Mouse (Mus musculus) heart, postnatal 0 days (tissue): ENCODE data around the gene Sesn1. TPM values are rescaled to one million over a fixed set of nuclear protein-coding genes. Genes with fewer than 3 reads are reported as not detected.
A peak's percentile ranks its signal among the peaks of the same experiment; 100 is the strongest.
"Not testable (repeated sequence)": the region's sequence is repeated elsewhere in the genome, so short reads cannot be mapped to it uniquely, and the experiment has no call there.

Experiments used
- ATAC-seq: fragments of 200-750 bp; cut with Nextera tagmentation; 2 replicates; pipeline ENCODE4 v1.8.0; 2017; ENCODE audit warnings: low read depth, moderate number of reproducible peaks, moderate library complexity; ENCODE audit not compliant: insufficient read depth
- DNase-seq: peaks from one replicate; pipeline ENCODE4 v3.0.0-alpha.2; 2016; ENCODE audit warnings: low spot score
- H3K27ac ChIP-seq: fragments of 300-500 bp; sonication (generic); 2 replicates; pipeline ENCODE4 v1.5.1; 2014; ENCODE audit warnings: low read depth, mild to moderate bottlenecking
- H3K27me3 ChIP-seq: fragments of 300-500 bp; sonication (generic); 2 replicates; pipeline ENCODE4 v1.6.1; 2014; ENCODE audit warnings: low read length, mixed read lengths; ENCODE audit not compliant: control insufficient read depth, insufficient read depth
- H3K36me3 ChIP-seq: fragments of 300-500 bp; sonication (generic); replicated peaks from 2 replicates; pipeline ENCODE4 v1.6.1; 2014; ENCODE audit warnings: low read length, mixed read lengths; ENCODE audit not compliant: control insufficient read depth, insufficient read depth
- H3K4me1 ChIP-seq: fragments of 300-500 bp; sonication (generic); 2 replicates; pipeline ENCODE4 v1.6.1; 2014; ENCODE audit warnings: antibody characterized with exemption; ENCODE audit not compliant: control insufficient read depth, insufficient read depth
- H3K4me2 ChIP-seq: fragments of 300-500 bp; sonication (generic); 2 replicates; pipeline ENCODE4 v1.6.1; 2014; ENCODE audit warnings: low read depth, mild to moderate bottlenecking, low read length, moderate library complexity
- H3K4me3 ChIP-seq: fragments of 300-500 bp; sonication (generic); 2 replicates; pipeline ENCODE4 v1.5.1; 2014; ENCODE audit warnings: low read depth, low read length
- H3K9ac ChIP-seq: fragments of 300-500 bp; sonication (generic); replicated peaks from 2 replicates; pipeline ENCODE4 v1.6.1; 2014; ENCODE audit warnings: low read depth, low read length, mixed read lengths
- H3K9me3 ChIP-seq: fragments of 300-500 bp; sonication (generic); replicated peaks from 2 replicates; pipeline ENCODE4 v1.6.1; 2016; ENCODE audit warnings: low read length; ENCODE audit not compliant: control insufficient read depth
- CTCF ChIP-seq: IDR thresholded peaks from 2 replicates; pipeline ENCODE4 v1.5.1; 2016; ENCODE audit warnings: antibody characterized with exemption, control low read depth, low read depth
- EP300 ChIP-seq: IDR thresholded peaks from 2 replicates; pipeline ENCODE4 v1.6.1; 2016; ENCODE audit warnings: antibody characterized with exemption, low read depth
- WGBS: fragments of 180-500 bp; shearing (Covaris S2); extraction: QIAGEN DNeasy Blood & Tissue Kit; methylation state at CpG from one replicate; pipeline ENCODE4 v1.1.7; 2014; 5-methylcytosine and 5-hydroxymethylcytosine counted together
- polyA plus RNA-seq: library from polyadenylated mRNA; unstranded; fragments of >200 nt; fragmentation: Nextera tagmentation; extraction: Ambion mirVana; gene quantifications from 2 replicates; pipeline ENCODE4 v1.2.1, GENCODE M21; 2015
- total RNA-seq: library from RNA; depleted of rRNA; stranded (reverse); fragments of >200 nt; gene quantifications from 2 replicates; pipeline ENCODE4 v1.2.3, GENCODE M21; 2014; ENCODE audit warnings: low replicate concordance

Gene Sesn1
- total and polyA plus RNA-seq, 2 experiments from 2014 or later, result 44.5 to 68.2 TPM

DNA sequence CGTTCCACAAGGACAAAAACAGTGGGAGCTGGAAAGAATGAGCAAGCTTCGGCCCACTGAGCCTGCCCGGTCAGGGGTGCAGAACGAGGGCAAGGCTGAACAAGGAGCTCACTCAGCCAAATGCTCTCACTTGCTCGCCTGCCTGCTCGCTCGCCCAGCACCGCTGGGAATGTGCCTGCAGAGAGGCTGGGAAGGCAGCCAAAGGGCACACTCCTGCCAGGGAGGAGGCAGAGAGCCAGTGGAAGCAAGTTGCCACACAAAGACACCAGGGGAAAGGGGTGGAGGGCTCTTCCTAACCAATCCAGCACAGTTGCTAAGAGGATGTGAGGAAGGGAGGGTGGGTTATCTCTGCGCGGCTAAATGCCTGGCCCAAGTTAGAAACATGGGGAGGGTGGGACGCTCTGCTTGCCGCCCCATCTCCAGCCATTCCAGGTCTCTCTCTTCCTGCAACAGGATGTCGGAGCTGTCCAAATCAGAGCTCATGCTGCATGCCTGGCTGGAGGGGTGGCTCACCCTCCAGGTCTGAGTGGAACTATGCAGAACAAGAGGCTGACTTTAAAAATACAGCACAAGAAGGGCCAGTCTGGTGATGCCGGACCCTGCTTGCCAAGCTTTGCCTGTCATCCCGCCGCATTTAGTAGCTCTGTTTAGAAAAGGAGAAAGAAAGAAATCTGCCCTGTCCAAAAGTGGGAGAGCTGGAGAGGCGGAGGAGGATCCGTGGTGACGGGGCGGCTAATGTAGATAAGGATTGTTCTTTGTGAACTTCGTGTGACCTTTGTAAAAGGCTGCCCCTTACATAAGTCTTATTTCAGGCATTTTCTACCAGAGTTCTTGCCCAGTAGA lies 125.1 kb downstream of the Sesn1 start:
- H3K4me1 ChIP-seq, result peaks cover 58% of the 10 kb centered on the region

DNA sequence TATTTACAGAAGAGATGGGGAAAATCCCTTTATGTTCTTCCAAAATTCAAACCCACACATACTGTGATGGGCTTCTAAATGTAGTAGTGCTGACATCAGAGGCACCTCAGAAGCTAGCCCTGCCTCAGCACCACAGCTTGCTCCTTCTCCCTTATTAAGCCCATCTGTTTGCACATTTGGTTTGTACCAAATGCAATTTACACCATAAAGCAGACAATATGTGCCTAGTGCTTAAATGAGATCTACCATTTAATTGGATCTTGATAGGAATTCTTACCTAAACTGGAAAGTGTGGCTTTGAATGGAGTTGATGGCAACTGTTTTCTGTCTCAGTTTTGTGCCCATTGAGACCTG lies 125.7 kb downstream of the Sesn1 start:
- peak overlapping the region; percentile 57 for H3K4me2 ChIP-seq
- H3K9me3 ChIP-seq, result no peaks in the 10 kb centered on the region
- H3K4me1 ChIP-seq, result peaks cover 58% of the 10 kb centered on the region
- ATAC-seq (no peak), DNase-seq (no peak)
- no peak for TF ChIP-seq CTCF
- H3K27ac ChIP-seq, result peak overlapping the region; percentile 92
- no peaks in the 10 kb centered on the region for H3K27me3 ChIP-seq
- no peak overlapping the region for H3K4me3 ChIP-seq
- H3K9ac ChIP-seq, result no peak overlapping the region
- no peaks in the 10 kb centered on the region for H3K36me3 ChIP-seq

More for the DNA sequence above, 125.1 kb downstream of the Sesn1 start:
- peak; percentile 91 for ATAC-seq
- H3K27ac ChIP-seq, result peak overlapping the region; percentile 92
- 0 out of 2 replicates have a peak overlapping the region, but pooled peaks have one; percentile 4 for H3K9ac ChIP-seq
- no peaks in the 10 kb centered on the region for H3K9me3 ChIP-seq
- H3K4me2 ChIP-seq, result peak overlapping the region; percentile 57
- no peaks in the 10 kb centered on the region for H3K36me3 ChIP-seq
- H3K4me3 ChIP-seq, result peak overlapping the region; percentile 30
- TF ChIP-seq EP300 (peak; percentile 91), CTCF (no peak)
- DNase-seq, result peak; percentile 95
- 2% methylated on average over 21 of the region's 21 CpGs for WGBS
- H3K27me3 ChIP-seq, result no peaks in the 10 kb centered on the region

DNA sequence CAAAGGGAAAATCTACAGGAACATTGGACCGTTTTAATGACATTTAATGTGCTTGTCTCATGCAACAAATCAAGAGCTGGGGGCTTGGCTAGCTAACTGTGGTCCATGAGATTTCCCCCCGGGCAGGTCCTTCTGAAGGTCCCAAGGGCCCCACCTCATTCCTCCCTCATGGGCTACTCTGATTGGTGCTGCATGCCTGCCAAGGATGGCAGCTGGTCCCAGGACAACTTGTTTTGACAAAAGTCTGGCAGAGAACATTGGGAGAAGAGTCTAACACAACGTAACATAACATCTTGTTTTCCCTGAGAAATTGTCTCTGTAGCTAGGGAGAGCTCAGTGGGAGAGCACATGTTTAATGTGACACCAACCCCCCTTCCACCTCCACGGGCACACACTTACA lies 126.4 kb downstream of the Sesn1 start:
- DNase-seq, result no peak
- H3K9ac ChIP-seq, result no peak overlapping the region
- H3K27ac ChIP-seq, result peak overlapping the region; percentile 92
- no peaks in the 10 kb centered on the region for H3K36me3 ChIP-seq
- peaks cover 55% of the 10 kb centered on the region for H3K4me1 ChIP-seq
- H3K4me3 ChIP-seq, result no peak overlapping the region
- TF ChIP-seq EP300 (no peak), CTCF (no peak)
- WGBS, result 42% methylated on average over 4 of the region's 4 CpGs
- no peaks in the 10 kb centered on the region for H3K27me3 ChIP-seq
- no peaks in the 10 kb centered on the region for H3K9me3 ChIP-seq
- no peak for ATAC-seq
- no peak overlapping the region for H3K4me2 ChIP-seq

DNA sequence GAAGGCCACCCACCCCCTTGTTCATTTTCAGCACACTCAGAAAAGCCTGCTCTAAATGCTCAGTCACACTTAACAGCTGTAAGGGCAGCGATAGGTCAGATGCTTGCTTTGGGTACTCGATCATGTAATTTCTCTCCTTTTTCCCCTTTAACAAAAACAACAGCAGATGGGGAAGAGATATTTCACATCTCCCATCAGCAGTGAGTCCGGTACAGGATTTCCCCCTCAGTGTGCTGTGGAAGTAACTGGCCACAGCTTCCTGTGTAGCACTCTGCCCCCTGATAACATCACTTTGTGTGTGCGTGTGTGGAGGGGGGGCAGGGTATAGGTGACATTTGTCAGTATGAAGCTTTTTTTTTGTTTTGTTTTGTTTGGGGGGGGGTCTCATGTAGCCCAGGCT lies 127.4 kb downstream of the Sesn1 start:
- Histone ChIP-seq H3K27me3 (no peaks in the 10 kb centered on the region), H3K36me3 (no peaks in the 10 kb centered on the region), H3K9ac (no peak overlapping the region), H3K4me2 (no peak overlapping the region), H3K27ac (peak overlapping the region; percentile 92), H3K9me3 (no peaks in the 10 kb centered on the region), H3K4me1 (peaks cover 48% of the 10 kb centered on the region), H3K4me3 (no peak overlapping the region)
- TF ChIP-seq EP300 (0 out of 2 replicates have a peak, but pooled peaks have one; percentile 8), CTCF (no peak)
- ATAC-seq (no peak), DNase-seq (no peak)
- 49% methylated on average over 4 of the region's 4 CpGs for WGBS

DNA sequence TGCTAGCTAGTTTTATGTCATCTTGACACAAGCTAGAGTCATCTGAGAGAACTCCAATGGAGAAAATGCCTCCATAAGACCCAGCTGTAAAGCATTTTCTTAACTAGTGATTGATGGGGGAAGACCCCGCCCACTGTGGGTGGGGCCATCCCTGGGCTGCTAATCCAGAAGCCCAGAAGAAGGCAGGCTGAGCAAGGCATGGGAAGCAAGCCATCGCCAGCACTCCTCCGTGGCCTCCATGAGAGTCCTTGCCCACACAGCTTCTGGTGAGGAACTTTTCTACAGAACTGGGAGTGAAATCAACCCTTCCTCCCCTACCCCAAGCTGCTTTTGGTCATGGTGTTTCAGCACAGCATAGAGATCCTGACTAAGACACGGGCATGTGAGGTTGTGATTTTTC lies 129.4 kb downstream of the Sesn1 start:
- H3K27me3 ChIP-seq, result no peaks in the 10 kb centered on the region
- WGBS, result 75% methylated on average over 4 of the region's 4 CpGs
- H3K9ac ChIP-seq, result no peak overlapping the region
- DNase-seq (no peak), ATAC-seq (no peak)
- no peak overlapping the region for H3K4me3 ChIP-seq
- no peak overlapping the region for H3K4me2 ChIP-seq
- H3K36me3 ChIP-seq, result no peaks in the 10 kb centered on the region
- no peaks in the 10 kb centered on the region for H3K9me3 ChIP-seq
- no peak overlapping the region for H3K27ac ChIP-seq
- no peak for TF ChIP-seq CTCF
- TF ChIP-seq EP300, result no peak
- H3K4me1 ChIP-seq, result peaks cover 41% of the 10 kb centered on the region

DNA sequence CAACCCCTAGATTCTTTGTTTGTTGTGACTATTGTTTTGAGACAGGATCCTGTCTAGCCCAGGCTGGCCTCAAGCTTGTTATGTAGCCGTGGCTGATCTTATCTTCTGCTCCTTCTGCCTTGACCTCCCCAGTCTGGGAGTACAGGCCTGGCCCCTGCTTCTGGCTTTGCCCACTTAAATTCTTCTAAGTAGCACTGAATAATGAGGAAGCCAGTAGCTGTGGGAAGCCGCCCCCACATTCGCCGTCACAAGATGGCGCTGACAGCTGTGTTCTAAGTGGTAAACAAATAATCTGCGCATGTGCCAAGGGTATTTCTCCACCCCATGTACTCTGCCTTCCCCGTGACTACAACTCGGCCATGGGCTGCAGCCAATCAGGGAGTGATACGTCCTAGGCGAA lies 142.6 kb downstream of the Sesn1 start:
- H3K4me2 ChIP-seq, H3K27ac ChIP-seq, DNase-seq, H3K27me3 ChIP-seq, H3K36me3 ChIP-seq, H3K4me3 ChIP-seq, H3K4me1 ChIP-seq, ATAC-seq, H3K9me3 ChIP-seq, H3K9ac ChIP-seq: not testable (repeated sequence)
- 89% methylated on average over 6 of the region's 10 CpGs for WGBS
